Comparison of ENCODE assay signal across 22 mouse cellular contexts in the genomic region with DNA sequence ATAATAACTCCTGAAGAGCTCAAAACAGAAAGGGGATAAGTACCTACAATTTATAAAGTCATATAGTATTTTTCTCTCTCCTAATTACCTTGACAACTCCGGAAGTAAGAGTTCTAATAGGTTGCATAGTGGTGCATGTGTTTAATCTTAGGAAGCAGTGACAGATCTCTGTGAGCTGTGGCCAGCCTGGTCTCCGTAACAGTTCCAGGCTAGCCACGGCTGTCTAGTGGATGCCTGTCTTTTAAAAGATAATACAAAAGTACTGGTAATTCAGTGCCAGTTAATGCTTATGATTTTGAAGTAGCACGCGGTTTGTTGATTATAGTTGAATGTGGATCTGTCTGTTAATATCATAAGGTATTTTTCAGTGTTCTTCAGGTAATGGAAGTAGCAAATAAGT.
"Had no signal": no experiment of that assay in that cellular context is flagged by ENCODE, and none has a peak within 500 bp of the region (broad histone marks: within the 10 kb centered on the region; RNA-seq: fewer than 3 reads in every experiment).

No protein-coding gene starts in this region.

- H3K27ac ChIP-seq: lung, embryonic 15.5 days; macrophage; midbrain, embryonic 10.5 days; midbrain, embryonic 12.5 days; neural tube, embryonic 13.5 days; neural tube, embryonic 15.5 days had no signal

- DNase-seq: lung, adult 2 months; lung, postnatal 14 days; lung, postnatal 36 days; midbrain, embryonic 14.5 days; retina, postnatal 1 day; right cerebral cortex, adult 18-20 months; right cerebral cortex, postnatal 25 days; right cerebral cortex, postnatal 4 days; spleen, adult 18-20 months; thymus, adult 18-20 months; thymus, postnatal 14 days; thymus, postnatal 36 days had no signal

- H3K4me3 ChIP-seq: lung, embryonic 15.5 days; megakaryocyte, embryonic 14.5 days; midbrain, embryonic 10.5 days; midbrain, embryonic 12.5 days; myocyte; neural tube, embryonic 13.5 days; neural tube, embryonic 15.5 days had no signal

- H3K9ac ChIP-seq: lung, embryonic 15.5 days; midbrain, embryonic 12.5 days; neural tube, embryonic 13.5 days; neural tube, embryonic 15.5 days had no signal

- H3K4me1 ChIP-seq: lung, embryonic 15.5 days; midbrain, embryonic 10.5 days; midbrain, embryonic 12.5 days; neural tube, embryonic 13.5 days; neural tube, embryonic 15.5 days had no signal

- H3K9me3 ChIP-seq: lung, embryonic 15.5 days; megakaryocyte, embryonic 14.5 days; midbrain, embryonic 10.5 days; midbrain, embryonic 12.5 days; neural tube, embryonic 13.5 days; neural tube, embryonic 15.5 days had no signal

- H3K4me2 ChIP-seq: lung, embryonic 15.5 days; midbrain, embryonic 12.5 days; neural tube, embryonic 13.5 days; neural tube, embryonic 15.5 days had no signal

- H3K27me3 ChIP-seq: lung, embryonic 15.5 days; megakaryocyte, embryonic 14.5 days; midbrain, embryonic 12.5 days; neural tube, embryonic 13.5 days; neural tube, embryonic 15.5 days had no signal

- ATAC-seq: lung, postnatal 0 days; midbrain, embryonic 16.5 days had no signal
